Mouse (Mus musculus) embryonic stem cell, embryonic (primary cell): ENCODE results near the gene Upk3a.

Source experiments
- CTCF ChIA-PET, 4 experiments: fragments of 300-600 bp in 2 of 4; fragments of 350-600 bp in 2 of 4; sonication (Branson Sonifier 250); formaldehyde crosslinking; loops; one replicate each; lab custom pipeline; 2022; ENCODE audit warnings: inconsistent platforms in 2 of 4; lab: Charles Lee
- POLR2A ChIA-PET, 4 experiments: fragments of 300-600 bp in 2 of 4; fragments of 350-600 bp in 2 of 4; sonication (Branson Sonifier 250); formaldehyde crosslinking; loops; one replicate each; lab custom pipeline; 2022; ENCODE audit warnings: antibody characterized with exemption in 4 of 4, inconsistent platforms in 1 of 4; lab: Charles Lee

Gene Upk3a

GRCm38 (mm10) chr15:85016951-85017664, at the start of gene Upk3a:
Upk3a (plus strand) TSS chr15:85017141.
- ChIA-PET CTCF (interaction anchor here in 3 of 4 experiments (0.7 to 1.7 kb wide), 7 partner anchors 17 to 343 kb away, joined by 3 to 8 read pairs (median 4); no protein-coding TSS in a partner anchor), POLR2A (interaction anchor here in 3 of 4 experiments (0.6 to 1.5 kb wide), 4 partner anchors 17 to 141 kb away, joined by 3 to 4 read pairs (median 3); no protein-coding TSS in a partner anchor)

- CTCF ChIA-PET = no interaction called here
- POLR2A ChIA-PET = interaction anchor here in 1 of 4 experiments (1.0 kb wide), 1 partner anchor 27 kb away, joined by 3 read pairs; no protein-coding TSS in a partner anchor
Observed at GRCm38 (mm10) chr15:84968534-84968933, 48.4 kb upstream of the Upk3a start.

- ChIA-PET CTCF (interaction anchor here in 2 of 4 experiments (0.6 to 1.3 kb wide), 3 partner anchors 11 to 50 kb away, joined by 3 to 7 read pairs (median 3); no protein-coding TSS in a partner anchor), POLR2A (no interaction called here)
Observed at GRCm38 (mm10) chr15:84972860-84973543, 43.9 kb upstream of the Upk3a start.

- ChIA-PET POLR2A (no interaction called here), CTCF (interaction anchor here in 2 of 4 experiments (0.6 to 1.3 kb wide), 3 partner anchors 11 to 51 kb away, joined by 3 to 7 read pairs (median 3); no protein-coding TSS in a partner anchor)
Observed at GRCm38 (mm10) chr15:84973544-84973871, 43.4 kb upstream of the Upk3a start.

GRCm38 (mm10) chr15:84975729-84976128, 41.2 kb upstream of the Upk3a start:
- ChIA-PET POLR2A (interaction anchor here in 2 of 4 experiments (0.6 to 1.3 kb wide), 2 partner anchors 8 to 101 kb away, joined by 3 to 5 read pairs; no protein-coding TSS in a partner anchor), CTCF (interaction anchor here in 2 of 4 experiments (0.5 to 0.8 kb wide), 3 partner anchors 20 to 185 kb away, joined by 3 to 8 read pairs (median 4); no protein-coding TSS in a partner anchor)

- POLR2A ChIA-PET = interaction anchor here in 3 of 4 experiments (0.6 to 1.5 kb wide), 4 partner anchors 42 to 743 kb away, joined by 3 to 4 read pairs (median 4); no protein-coding TSS in a partner anchor
- CTCF ChIA-PET = interaction anchor here in 2 of 4 experiments (0.7 to 1.1 kb wide), 2 partner anchors 14 to 61 kb away, joined by 3 to 5 read pairs; no protein-coding TSS in a partner anchor
Observed at GRCm38 (mm10) chr15:84981609-84982313, 35.2 kb upstream of the Upk3a start.

GRCm38 (mm10) chr15:84982888-84983287, 34.1 kb upstream of the Upk3a start:
- CTCF ChIA-PET = interaction anchor here in 1 of 4 experiments (0.9 to 1.7 kb wide), 4 partner anchors 13 to 281 kb away, joined by 3 to 5 read pairs (median 4); no protein-coding TSS in a partner anchor

GRCm38 (mm10) chr15:84983721-84984120, 33.2 kb upstream of the Upk3a start:
- POLR2A ChIA-PET = interaction anchor here in 3 of 4 experiments (0.7 to 2.1 kb wide), 11 partner anchors 8 to 199 kb away, joined by 3 to 7 read pairs (median 4); no protein-coding TSS in a partner anchor
- CTCF ChIA-PET = interaction anchor here in 3 of 4 experiments (0.5 to 2.0 kb wide), 9 partner anchors 12 to 856 kb away, joined by 3 to 14 read pairs (median 4); no protein-coding TSS in a partner anchor

More at GRCm38 (mm10) chr15:84982888-84983287, 34.1 kb upstream of the Upk3a start:
- POLR2A ChIA-PET = interaction anchor here in 2 of 4 experiments (0.8 to 2.1 kb wide), 4 partner anchors 10 to 129 kb away, joined by 3 to 7 read pairs (median 4); no protein-coding TSS in a partner anchor

GRCm38 (mm10) chr15:84985516-84986160, 31.3 kb upstream of the Upk3a start:
- POLR2A ChIA-PET = interaction anchor here in 2 of 4 experiments (0.6 to 3.4 kb wide), 4 partner anchors 9 to 618 kb away, joined by 3 to 17 read pairs (median 3); no protein-coding TSS in a partner anchor
- CTCF ChIA-PET = interaction anchor here in 2 of 4 experiments (1.6 to 3.1 kb wide), 3 partner anchors 11 to 51 kb away, joined by 3 to 13 read pairs (median 5); no protein-coding TSS in a partner anchor

GRCm38 (mm10) chr15:84986171-84987019, 30.5 kb upstream of the Upk3a start:
- ChIA-PET CTCF (interaction anchor here in 2 of 4 experiments (1.6 to 3.1 kb wide), 3 partner anchors 10 to 50 kb away, joined by 3 to 13 read pairs (median 10); no protein-coding TSS in a partner anchor), POLR2A (interaction anchor here in 2 of 4 experiments (0.6 to 3.4 kb wide), 9 partner anchors 11 to 619 kb away, joined by 3 to 40 read pairs (median 4); no protein-coding TSS in a partner anchor)

- CTCF ChIA-PET = interaction anchor here in 3 of 4 experiments (0.6 to 3.1 kb wide), 10 partner anchors 9 to 271 kb away, joined by 3 to 16 read pairs (median 8); no protein-coding TSS in a partner anchor
Observed at GRCm38 (mm10) chr15:84987020-84987815, 29.7 kb upstream of the Upk3a start.

GRCm38 (mm10) chr15:84987874-84988825, 28.8 kb upstream of the Upk3a start, which contains the start of gene 5031439G07Rik:
5031439G07Rik (minus strand) TSS chr15:84988551.
- POLR2A ChIA-PET = interaction anchor here in 3 of 4 experiments (0.5 to 3.4 kb wide), 51 partner anchors 9 to 1839 kb away, joined by 3 to 40 read pairs (median 4); partner anchors contain the start of genes Nup50 (in 2 of the 3), Phf21b (in 2 of the 3), Gm29666 (in 1 of the 3) and Poldip3 (in 1 of the 3)
- CTCF ChIA-PET = interaction anchor here in 3 of 4 experiments (0.5 to 3.1 kb wide), 16 partner anchors 8 to 307 kb away, joined by 3 to 16 read pairs (median 5); no protein-coding TSS in a partner anchor

More at GRCm38 (mm10) chr15:84987020-84987815, 29.7 kb upstream of the Upk3a start:
- POLR2A ChIA-PET = interaction anchor here in 3 of 4 experiments (0.6 to 3.4 kb wide), 37 partner anchors 10 to 486 kb away, joined by 3 to 40 read pairs (median 5); partner anchors contain the start of genes Nup50 (in 2 of the 3), Phf21b (in 2 of the 3) and Gm29666 (in 1 of the 3)

GRCm38 (mm10) chr15:84989098-84989497, 27.8 kb upstream of the Upk3a start:
- ChIA-PET CTCF (no interaction called here), POLR2A (interaction anchor here in 2 of 4 experiments (1.3 to 3.0 kb wide), 5 partner anchors 8 to 265 kb away, joined by 3 to 40 read pairs (median 13); partner anchors contain the start of gene Nup50 (in 1 of the 2))
